Mouse (Mus musculus) CH12.LX (cell line): ENCODE measurements around the gene Hist1h2ae.

Source experiments
- CTCF ChIP-seq, 2 experiments: IDR thresholded peaks in 1 of 2; conservative IDR thresholded peaks in 1 of 2; 2 replicates each; pipeline ENCODE4 v1.5.1; 2011 to 2012; ENCODE audit warnings: low read depth in 2 of 2, low read length in 2 of 2, improper control_type of control experiment in 1 of 2, inconsistent platforms in 1 of 2, mild to moderate bottlenecking in 1 of 2, moderate library complexity in 1 of 2
- HCFC1 ChIP-seq: IDR thresholded peaks from 2 replicates; pipeline ENCODE4 v1.6.1; 2012; ENCODE audit warnings: low read depth, mild to moderate bottlenecking, inconsistent platforms, low read length, improper control_type of control experiment
- IRF4 ChIP-seq: IDR thresholded peaks from 2 replicates; pipeline ENCODE4 v1.6.1; 2014; ENCODE audit warnings: low read depth, mild to moderate bottlenecking, inconsistent platforms, low read length, improper control_type of control experiment
- JUND ChIP-seq: conservative IDR thresholded peaks from 2 replicates; pipeline ENCODE4 v1.6.1; 2011; ENCODE audit warnings: low read depth, low read length, improper control_type of control experiment
- NRF1 ChIP-seq: IDR thresholded peaks from 2 replicates; pipeline ENCODE4 v1.6.1; 2014; ENCODE audit warnings: low read depth, mild to moderate bottlenecking, inconsistent platforms, low read length, improper control_type of control experiment, moderate library complexity
- TCF12 ChIP-seq: IDR thresholded peaks from 2 replicates; pipeline ENCODE4 v1.6.1; 2014; ENCODE audit warnings: low read depth, mild to moderate bottlenecking, inconsistent platforms, low read length, improper control_type of control experiment
- UBTF ChIP-seq: IDR thresholded peaks from 2 replicates; pipeline ENCODE4 v1.6.1; 2012; ENCODE audit warnings: low read depth, mild to moderate bottlenecking, inconsistent platforms, low read length, improper control_type of control experiment, moderate library complexity

DNA sequence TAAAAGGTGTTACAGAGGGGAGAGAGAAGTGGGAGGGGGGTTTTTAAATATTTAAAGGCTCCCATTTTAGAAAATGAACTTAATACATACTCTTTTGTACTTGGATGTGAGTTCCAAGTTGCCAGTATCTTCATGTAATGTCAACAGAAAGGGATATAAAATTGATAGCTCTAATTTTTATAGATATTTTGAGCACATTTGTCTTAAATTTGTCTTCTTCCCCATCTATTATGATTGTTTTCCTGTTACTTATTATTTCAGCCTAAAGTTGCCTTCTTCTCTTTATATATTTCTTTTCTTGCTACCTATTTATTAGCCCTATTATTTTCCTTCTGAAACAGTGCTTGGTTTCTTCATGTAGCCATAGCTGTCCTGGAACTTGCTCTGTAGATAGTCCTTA is 18.1 kb downstream of the Hist1h2ae start, which contains the start of gene Hist1h1d:
- no peak for TF ChIP-seq HCFC1
- TF ChIP-seq IRF4, result no peak
- TF ChIP-seq CTCF (conservative IDR thresholded peaks at IDR 0.05 in 1 of 2, IDR thresholded peaks at IDR 0.05 in 1 of 2; ENCODE audit: low read depth in 2 of 2, low read length in 2 of 2), result no peak
- TF ChIP-seq UBTF, result no peak
- TF ChIP-seq JUND, result no peak
- no peak for TF ChIP-seq TCF12
- TF ChIP-seq NRF1, result no peak
